Mouse (Mus musculus): ENCODE measurements around the gene Map2k3.
A peak's percentile ranks its signal among the peaks of the same experiment; 100 is the strongest.

The Map2k3 gene

GRCm38 (mm10) chr11:60927264-60927663 is 4.6 kb upstream of the Map2k3 start:
- DNase-seq = peak; percentile 86

- DNase-seq = no peak
Observed at GRCm38 (mm10) chr11:60930724-60931281, 1.0 kb upstream of the Map2k3 start.

- no peak for DNase-seq
Observed at GRCm38 (mm10) chr11:60931282-60931868, 458 bp upstream of the Map2k3 start.

GRCm38 (mm10) chr11:60932503-60933020 is 729 bp downstream of the Map2k3 start:
- DNase-seq = no peak

GRCm38 (mm10) chr11:60933178-60933930 is 1.5 kb downstream of the Map2k3 start:
- no peak for DNase-seq

GRCm38 (mm10) chr11:60934795-60935194 is 3.0 kb downstream of the Map2k3 start:
- DNase-seq = no peak

- no peak for DNase-seq
Observed at GRCm38 (mm10) chr11:60935326-60935974, 3.6 kb downstream of the Map2k3 start.

- no peak for DNase-seq
Observed at GRCm38 (mm10) chr11:60935975-60936373, 4.1 kb downstream of the Map2k3 start.

- no peak for DNase-seq
Observed at GRCm38 (mm10) chr11:60937611-60938010, 5.8 kb downstream of the Map2k3 start.

GRCm38 (mm10) chr11:60939487-60939886 is 7.7 kb downstream of the Map2k3 start:
- DNase-seq = no peak

GRCm38 (mm10) chr11:60940501-60940900 is 8.7 kb downstream of the Map2k3 start:
- DNase-seq = no peak

GRCm38 (mm10) chr11:60941370-60941769 is 9.5 kb downstream of the Map2k3 start:
- no peak for DNase-seq

GRCm38 (mm10) chr11:60942263-60943015 is 10.6 kb downstream of the Map2k3 start:
- DNase-seq = no peak

- DNase-seq = no peak
Observed at GRCm38 (mm10) chr11:60945003-60945402, 13.2 kb downstream of the Map2k3 start.

GRCm38 (mm10) chr11:60951896-60952295 is 20.1 kb downstream of the Map2k3 start:
- no peak for DNase-seq

GRCm38 (mm10) chr11:60952362-60952761 is 20.5 kb downstream of the Map2k3 start:
- DNase-seq = no peak

GRCm38 (mm10) chr11:60952986-60953385 is 21.2 kb downstream of the Map2k3 start:
- DNase-seq = no peak

GRCm38 (mm10) chr11:60953803-60954202 is 22.0 kb downstream of the Map2k3 start:
- DNase-seq = peak; percentile 94

- DNase-seq = no peak
Observed at GRCm38 (mm10) chr11:60954255-60955104, 22.6 kb downstream of the Map2k3 start.

GRCm38 (mm10) chr11:60955621-60956383 is 24.0 kb downstream of the Map2k3 start:
- no peak for DNase-seq

- DNase-seq = no peak
Observed at GRCm38 (mm10) chr11:60958948-60959347, 27.1 kb downstream of the Map2k3 start.
